Mouse (Mus musculus) hindbrain, embryonic 10.5 days (tissue): Measurements from ENCODE around the gene Trpv4. TPM values are rescaled to one million over a fixed set of nuclear protein-coding genes. Genes with fewer than 3 reads are reported as not detected.

ENCODE experiments used
- DNase-seq: peaks from one replicate; pipeline ENCODE4 v3.0.0-alpha.2; 2017; ENCODE audit warnings: low spot score
- H3K27ac ChIP-seq: fragments of 300-500 bp; sonication (generic); 2 replicates; pipeline ENCODE4 v1.5.1; 2016; ENCODE audit warnings: mild to moderate bottlenecking, moderate library complexity
- H3K27me3 ChIP-seq: fragments of 300-500 bp; sonication (generic); 2 replicates; pipeline ENCODE4 v1.6.1; 2016; ENCODE audit warnings: mild to moderate bottlenecking; ENCODE audit not compliant: poor library complexity, insufficient read depth, severe bottlenecking
- H3K36me3 ChIP-seq: fragments of 300-500 bp; sonication (generic); 2 replicates; pipeline ENCODE4 v1.6.1; 2016; ENCODE audit warnings: mild to moderate bottlenecking, moderate library complexity
- H3K4me1 ChIP-seq: fragments of 300-500 bp; sonication (generic); replicated peaks from 2 replicates; pipeline ENCODE4 v1.6.1; 2016; ENCODE audit warnings: mild to moderate bottlenecking
- H3K4me3 ChIP-seq: fragments of 300-500 bp; sonication (generic); 2 replicates; pipeline ENCODE4 v1.5.1; 2016; ENCODE audit warnings: mild to moderate bottlenecking, moderate library complexity
- H3K9me3 ChIP-seq: fragments of 300-500 bp; sonication (generic); 2 replicates; pipeline ENCODE4 v1.6.1; 2016; ENCODE audit warnings: mild to moderate bottlenecking, moderate library complexity
- WGBS: fragments of 180-500 bp; shearing (Covaris S2); methylation state at CpG from one replicate; pipeline ENCODE4 v1.1.7; 2016; 5-methylcytosine and 5-hydroxymethylcytosine counted together
- polyA plus RNA-seq: library from polyadenylated mRNA; unstranded; fragments of >200 nt; fragmentation: Nextera tagmentation; extraction: Ambion mirVana; gene quantifications from 2 replicates; pipeline ENCODE4 v1.2.1, GENCODE M21; 2016

Gene Trpv4
- polyA plus RNA-seq, 1 experiment from 2014 or later: 0.64 TPM

- H3K4me3 ChIP-seq: peak overlapping the region; percentile 36
- H3K27me3 ChIP-seq: peaks cover 42% of the 10 kb centered on the region
- 0 out of 2 replicates have a peak overlapping the region, but pooled peaks have one; percentile 29 for H3K27ac ChIP-seq
- peak; percentile 91 for DNase-seq
- no peaks in the 10 kb centered on the region for H3K9me3 ChIP-seq
- no peaks in the 10 kb centered on the region for H3K36me3 ChIP-seq
- WGBS: 17% methylated on average over 22 of the region's 22 CpGs
- peaks cover 16% of the 10 kb centered on the region for H3K4me1 ChIP-seq
Measured at GRCm38 (mm10) chr5:114638769-114639644, 19.2 kb downstream of the Trpv4 start.

- no peak overlapping the region for H3K27ac ChIP-seq
- 81% methylated on average over 25 of the region's 25 CpGs for WGBS
- H3K36me3 ChIP-seq: no peaks in the 10 kb centered on the region
- no peaks in the 10 kb centered on the region for H3K9me3 ChIP-seq
- peaks cover 16% of the 10 kb centered on the region for H3K4me1 ChIP-seq
- no peak for DNase-seq
- peaks cover 38% of the 10 kb centered on the region for H3K27me3 ChIP-seq
- no peak overlapping the region for H3K4me3 ChIP-seq
Measured at GRCm38 (mm10) chr5:114636091-114636490, 22.1 kb downstream of the Trpv4 start.

- Histone ChIP-seq H3K4me3 (no peak overlapping the region), H3K36me3 (no peaks in the 10 kb centered on the region), H3K27me3 (0 out of 2 replicates have a peak, but pooled peaks cover 5% of the 10 kb centered on the region), H3K9me3 (0 out of 2 replicates have a peak, but pooled peaks cover 2% of the 10 kb centered on the region), H3K4me1 (no peaks in the 10 kb centered on the region), H3K27ac (no peak overlapping the region)
- WGBS: 55% methylated on average over 2 of the region's 2 CpGs
- DNase-seq: no peak
Measured at GRCm38 (mm10) chr5:114631336-114631735, 26.9 kb downstream of the Trpv4 start.

DNA sequence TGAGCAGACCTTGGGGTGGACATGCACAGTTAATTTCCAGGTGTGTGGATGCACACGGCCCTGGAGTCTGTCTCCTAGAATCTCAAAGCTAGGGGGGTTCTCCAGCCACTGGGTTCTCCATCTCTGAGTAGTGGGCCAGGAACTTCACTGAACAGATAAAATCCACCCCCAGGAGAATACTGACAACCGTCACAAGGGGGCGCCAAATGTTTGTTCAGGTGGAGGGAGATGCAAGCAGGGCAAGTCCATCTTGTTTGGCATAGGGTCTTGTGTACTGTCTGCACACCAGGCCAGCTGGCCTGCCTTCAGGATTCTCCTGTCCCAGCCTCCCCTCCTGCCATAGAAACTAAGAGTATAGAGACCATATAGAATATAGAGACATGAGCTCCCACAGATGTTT lies 32.6 kb downstream of the Trpv4 start:
- WGBS: 19% methylated on average over 3 of the region's 3 CpGs
- Histone ChIP-seq H3K27me3 (0 out of 2 replicates have a peak, but pooled peaks cover 3% of the 10 kb centered on the region), H3K4me1 (no peaks in the 10 kb centered on the region), H3K27ac (no peak overlapping the region), H3K9me3 (0 out of 2 replicates have a peak, but pooled peaks cover 2% of the 10 kb centered on the region), H3K36me3 (no peaks in the 10 kb centered on the region), H3K4me3 (no peak overlapping the region)
- DNase-seq: peak; percentile 73

GRCm38 (mm10) chr5:114620305-114620704 lies 37.9 kb downstream of the Trpv4 start:
- no peak overlapping the region for H3K27ac ChIP-seq
- 48% methylated on average over 6 of the region's 6 CpGs for WGBS
- no peak overlapping the region for H3K4me3 ChIP-seq
- no peaks in the 10 kb centered on the region for H3K9me3 ChIP-seq
- peaks cover 3% of the 10 kb centered on the region; the same call in 1 of the 2 replicates for H3K27me3 ChIP-seq
- H3K36me3 ChIP-seq: no peaks in the 10 kb centered on the region
- no peak for DNase-seq
- no peaks in the 10 kb centered on the region for H3K4me1 ChIP-seq

GRCm38 (mm10) chr5:114618851-114619250 lies 39.4 kb downstream of the Trpv4 start:
- Histone ChIP-seq H3K27me3 (peaks cover 3% of the 10 kb centered on the region; the same call in 1 of the 2 replicates), H3K4me3 (no peak overlapping the region), H3K27ac (no peak overlapping the region), H3K4me1 (peaks cover 5% of the 10 kb centered on the region; the same call in 1 of the 2 replicates), H3K9me3 (no peaks in the 10 kb centered on the region), H3K36me3 (peaks cover 6% of the 10 kb centered on the region; the same call in 1 of the 2 replicates)
- 33% methylated on average over 8 of the region's 8 CpGs for WGBS
- peak; percentile 84 for DNase-seq

DNA sequence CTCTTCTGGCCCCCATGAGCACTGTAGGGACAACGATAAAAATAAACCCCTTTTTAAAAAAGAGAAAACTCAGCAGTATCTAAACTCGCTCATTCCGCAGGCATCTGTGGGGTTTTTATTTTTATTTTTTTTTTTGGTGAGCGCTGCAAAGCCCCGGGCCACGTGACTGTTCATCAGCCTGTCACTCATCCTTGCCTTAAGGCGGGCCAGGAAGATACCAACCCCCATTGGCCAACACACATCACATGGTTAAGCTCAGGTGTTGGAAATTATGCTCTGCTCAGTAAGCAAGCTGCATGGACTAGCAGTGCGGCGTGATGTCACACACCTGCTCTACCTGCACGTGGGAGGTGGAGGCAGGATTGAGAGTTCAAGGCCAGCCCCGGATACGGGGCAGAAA lies 40.4 kb downstream of the Trpv4 start:
- H3K27me3 ChIP-seq: peaks cover 3% of the 10 kb centered on the region; the same call in 1 of the 2 replicates
- H3K27ac ChIP-seq: no peak overlapping the region
- H3K9me3 ChIP-seq: no peaks in the 10 kb centered on the region
- peaks cover 14% of the 10 kb centered on the region for H3K36me3 ChIP-seq
- peaks cover 7% of the 10 kb centered on the region; the same call in 1 of the 2 replicates for H3K4me1 ChIP-seq
- no peak for DNase-seq
- no peak overlapping the region for H3K4me3 ChIP-seq
- WGBS: 80% methylated on average over 12 of the region's 12 CpGs

GRCm38 (mm10) chr5:114616336-114617061 lies 41.7 kb downstream of the Trpv4 start:
- no peak overlapping the region for H3K4me3 ChIP-seq
- no peak overlapping the region for H3K27ac ChIP-seq
- H3K9me3 ChIP-seq: no peaks in the 10 kb centered on the region
- peaks cover 18% of the 10 kb centered on the region for H3K4me1 ChIP-seq
- 83% methylated on average over 11 of the region's 11 CpGs for WGBS
- no peaks in the 10 kb centered on the region; the same call in 1 of the 2 replicates for H3K27me3 ChIP-seq
- no peak for DNase-seq
- H3K36me3 ChIP-seq: peaks cover 27% of the 10 kb centered on the region

DNA sequence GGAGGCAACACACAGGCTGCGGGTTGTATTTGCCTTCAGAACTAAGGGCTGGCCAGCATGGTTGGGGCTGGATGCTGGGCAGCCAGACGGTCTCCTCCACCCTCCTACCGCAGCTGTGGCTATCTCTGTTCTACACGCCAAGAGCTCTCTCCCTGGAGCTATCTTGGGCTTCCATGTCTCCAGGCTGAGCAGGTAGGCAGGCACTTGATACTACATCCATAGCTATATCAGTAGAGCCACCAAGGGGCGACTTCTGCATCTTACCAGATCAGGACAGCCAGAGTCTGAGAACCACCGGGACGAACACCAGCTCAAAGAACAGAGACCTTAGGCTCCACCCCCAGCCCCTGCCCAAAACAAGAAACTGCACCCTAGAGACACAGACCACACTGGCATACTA lies 43.4 kb downstream of the Trpv4 start:
- 62% methylated on average over 7 of the region's 7 CpGs for WGBS
- DNase-seq: no peak
- H3K27ac ChIP-seq: no peak overlapping the region

GRCm38 (mm10) chr5:114611968-114612608 lies 46.1 kb downstream of the Trpv4 start:
- peaks cover 37% of the 10 kb centered on the region for H3K36me3 ChIP-seq
- 0 out of 2 replicates have a peak overlapping the region, but pooled peaks have one; percentile 24 for H3K27ac ChIP-seq
- 66% methylated on average over 25 of the region's 25 CpGs for WGBS
- no peak overlapping the region for H3K4me3 ChIP-seq
- H3K4me1 ChIP-seq: peaks cover 43% of the 10 kb centered on the region
- DNase-seq: peak; percentile 54
- no peaks in the 10 kb centered on the region for H3K27me3 ChIP-seq
- no peaks in the 10 kb centered on the region for H3K9me3 ChIP-seq

More for the DNA sequence above, 43.4 kb downstream of the Trpv4 start:
- H3K27me3 ChIP-seq: no peaks in the 10 kb centered on the region; the same call in 1 of the 2 replicates
- no peaks in the 10 kb centered on the region for H3K9me3 ChIP-seq
- no peak overlapping the region for H3K4me3 ChIP-seq
- H3K36me3 ChIP-seq: peaks cover 37% of the 10 kb centered on the region
- peaks cover 25% of the 10 kb centered on the region for H3K4me1 ChIP-seq

DNA sequence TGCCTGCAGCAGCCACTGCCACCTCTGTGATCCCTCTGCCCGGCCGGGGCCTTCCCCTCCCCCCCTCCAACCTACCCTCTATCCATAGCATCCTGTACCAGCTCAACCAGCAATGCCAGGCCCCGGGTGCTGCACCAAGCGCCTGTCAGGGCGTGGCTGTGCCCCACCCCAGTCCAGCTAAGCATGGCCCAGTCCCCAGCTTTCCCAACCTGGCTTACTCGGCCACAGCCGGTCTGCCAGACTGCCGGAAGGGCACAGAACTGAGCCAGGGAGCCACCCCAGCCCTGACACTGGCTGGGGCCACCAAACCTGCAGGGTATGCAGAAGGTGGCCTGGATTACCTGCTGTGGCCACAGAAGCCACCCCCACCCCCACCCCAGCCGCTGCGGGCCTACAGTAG lies 47.0 kb downstream of the Trpv4 start:
- Histone ChIP-seq H3K4me3 (no peak overlapping the region), H3K27me3 (no peaks in the 10 kb centered on the region), H3K4me1 (peaks cover 51% of the 10 kb centered on the region), H3K27ac (0 out of 2 replicates have a peak overlapping the region, but pooled peaks have one; percentile 3), H3K36me3 (peaks cover 37% of the 10 kb centered on the region), H3K9me3 (no peaks in the 10 kb centered on the region)
- no peak for DNase-seq
- WGBS: 88% methylated on average over 10 of the region's 10 CpGs

GRCm38 (mm10) chr5:114608516-114608915 lies 49.7 kb downstream of the Trpv4 start:
- Histone ChIP-seq H3K9me3 (no peaks in the 10 kb centered on the region), H3K4me3 (no peak overlapping the region), H3K36me3 (peaks cover 28% of the 10 kb centered on the region), H3K27ac (peak overlapping the region; percentile 18; the same call in 1 of the 2 replicates), H3K4me1 (peaks cover 66% of the 10 kb centered on the region), H3K27me3 (no peaks in the 10 kb centered on the region)
- peak; percentile 86 for DNase-seq
- WGBS: 9% methylated on average over 12 of the region's 12 CpGs
